Mouse (Mus musculus): ENCODE measurements around the gene Spag16.

DNA sequence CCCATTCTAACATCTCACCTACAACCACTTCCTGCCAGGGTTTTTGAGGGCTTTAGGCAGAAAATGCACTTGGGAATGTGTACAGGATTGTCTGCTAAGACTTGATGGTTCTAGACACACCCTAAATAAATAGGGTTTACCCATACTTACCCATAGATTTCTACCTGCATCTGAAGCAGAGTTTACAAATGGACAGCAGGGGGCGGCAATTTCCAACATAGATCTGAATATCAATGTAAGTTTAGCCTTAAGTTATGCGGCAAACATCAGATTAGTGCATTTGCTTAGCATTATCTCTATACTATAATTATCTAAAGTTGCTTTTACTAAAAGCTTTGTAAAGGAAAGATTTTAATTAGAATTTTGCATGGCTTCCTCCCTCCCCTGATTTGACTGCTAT lies 301.3 kb downstream of the Spag16 start:
- TF ChIP-seq POLR2A (IDR thresholded peaks at IDR 0.05; ENCODE audit: borderline replicate concordance, extremely low read depth, low read depth, low read length) (no peak), CTCF (IDR thresholded peaks at IDR 0.05; ENCODE audit: insufficient read depth, low read length) (no peak)
